Mouse (Mus musculus): ENCODE measurements at regions not wholly inside any gene's neighbourhood (a gene's known extent, or its start where the extent isn't known, plus 50 kb on each side); places are given as distances from the start of the nearest gene placed in this dataset.

DNA sequence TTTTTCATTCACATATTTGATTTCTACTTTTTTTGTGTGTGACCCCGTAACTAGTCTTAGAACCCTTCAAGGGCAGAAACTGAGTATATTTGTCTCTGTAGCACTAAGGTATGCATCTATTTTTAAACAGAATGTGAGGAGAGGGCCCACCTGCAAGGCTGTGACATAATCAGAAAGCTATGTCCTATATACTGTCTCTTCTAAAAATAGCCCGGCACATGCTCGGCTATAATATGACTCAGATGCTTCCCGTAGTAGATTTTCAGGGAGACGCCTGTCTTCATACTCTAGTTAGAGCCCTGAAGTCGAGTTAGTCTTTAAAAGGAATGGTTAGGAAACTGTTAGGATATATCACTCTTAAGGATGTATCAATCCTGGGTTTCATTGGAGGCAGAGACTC is 61.0 kb upstream of the Prickle1 start:
- H3K27me3 ChIP-seq (ENCODE audit: control insufficient read depth, insufficient read depth, low read length) = no peaks in the 10 kb centered on the region
- no peaks in the 10 kb centered on the region for H3K36me3 ChIP-seq (replicated peaks; ENCODE audit: control insufficient read depth, insufficient read depth, low read depth)
- peaks cover 0 to 3% of the 10 kb centered on the region in 2 experiments; a peak in 1 of 4 replicates for H3K4me1 ChIP-seq (replicated peaks; ENCODE audit: control insufficient read depth in 2 of 2, insufficient read depth in 2 of 2, low read length in 1 of 2)
- H3K9me3 ChIP-seq (ENCODE audit: control insufficient read depth, low read length) = no peaks in the 10 kb centered on the region
- no peak overlapping the region for H3K9ac ChIP-seq (replicated peaks)
- H3K4me2 ChIP-seq (ENCODE audit: low read depth) = no peak overlapping the region
- 54% methylated on average over 6 of the region's 6 CpGs for WGBS (ENCODE audit: insufficient replicate concordance)
- H3K27ac ChIP-seq = no peak overlapping the region
- TF ChIP-seq CTCF (IDR thresholded peaks at IDR 0.05; ENCODE audit: low read depth) = no peak
- TF ChIP-seq EP300 (IDR thresholded peaks at IDR 0.05; ENCODE audit: low read depth) = no peak
- no peak overlapping the region for H3K4me3 ChIP-seq (ENCODE audit: insufficient read depth in 1 of 2, low read depth in 2 of 2, low read length in 2 of 2)
- ATAC-seq (ENCODE audit: insufficient read depth) (no peak), DNase-seq (ENCODE audit: low read depth in 3 of 3, low spot score in 3 of 3) (no peak)

DNA sequence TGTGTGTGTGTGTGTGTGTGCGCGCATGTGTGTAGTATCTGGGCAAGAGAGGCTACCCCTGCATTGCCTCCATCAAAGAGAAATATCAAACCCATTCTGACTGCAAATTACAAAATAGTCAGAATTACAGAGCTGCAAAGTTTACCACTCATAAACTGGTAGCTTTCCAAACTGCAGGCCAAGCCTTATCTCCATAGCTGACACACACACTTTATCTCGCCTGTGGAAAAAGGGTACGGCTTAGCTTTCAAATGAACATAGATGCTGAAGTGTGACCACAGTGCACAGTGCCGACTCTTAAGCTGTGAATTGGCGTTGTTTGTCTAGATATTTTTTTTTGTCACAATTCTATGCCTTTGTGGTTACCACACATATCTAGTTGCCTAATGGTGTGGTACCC is 60.1 kb upstream of the Prickle1 start:
- Histone ChIP-seq H3K4me2 (ENCODE audit: low read depth) (no peak overlapping the region), H3K36me3 (replicated peaks; ENCODE audit: control insufficient read depth, insufficient read depth, low read depth) (no peaks in the 10 kb centered on the region), H3K4me1 (replicated peaks; ENCODE audit: control insufficient read depth in 2 of 2, insufficient read depth in 2 of 2, low read length in 1 of 2) (peaks cover 3 to 10% of the 10 kb centered on the region in 2 experiments; a peak in 2 of 4 replicates), H3K4me3 (ENCODE audit: insufficient read depth in 1 of 2, low read depth in 2 of 2, low read length in 2 of 2) (no peak overlapping the region), H3K9me3 (ENCODE audit: control insufficient read depth, low read length) (no peaks in the 10 kb centered on the region), H3K27me3 (ENCODE audit: control insufficient read depth, insufficient read depth, low read length) (no peaks in the 10 kb centered on the region), H3K9ac (replicated peaks) (no peak overlapping the region), H3K27ac (no peak overlapping the region)
- ATAC-seq (ENCODE audit: insufficient read depth) (no peak), DNase-seq (ENCODE audit: low read depth in 3 of 3, low spot score in 3 of 3) (no peak)
- TF ChIP-seq CTCF (IDR thresholded peaks at IDR 0.05; ENCODE audit: low read depth) (no peak), EP300 (IDR thresholded peaks at IDR 0.05; ENCODE audit: low read depth) (no peak)
- WGBS (ENCODE audit: insufficient replicate concordance) = 45% methylated on average over 6 of the region's 6 CpGs

DNA sequence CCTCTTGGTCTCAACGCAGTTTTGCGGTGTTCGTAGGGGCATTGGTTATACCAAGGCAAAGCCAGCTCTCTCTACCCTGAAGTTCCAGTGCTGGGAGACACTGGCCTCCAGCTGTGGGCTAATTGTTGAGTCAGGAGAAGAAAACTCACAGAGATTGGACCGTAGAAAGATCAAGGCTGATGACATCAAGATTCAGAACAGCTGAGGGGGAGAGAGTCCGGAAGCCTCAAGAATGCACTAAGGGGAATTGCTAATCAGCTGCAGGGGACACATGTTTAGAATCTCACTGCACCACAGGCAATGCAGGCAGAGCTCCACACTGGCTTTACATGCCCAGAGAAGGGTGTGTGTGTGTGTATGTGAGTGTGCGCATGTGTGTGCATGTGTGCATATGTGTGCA is 59.6 kb upstream of the Prickle1 start:
- Histone ChIP-seq H3K9ac (replicated peaks) (no peak overlapping the region), H3K27me3 (ENCODE audit: control insufficient read depth, insufficient read depth, low read length) (no peaks in the 10 kb centered on the region), H3K4me2 (ENCODE audit: low read depth) (no peak overlapping the region), H3K36me3 (replicated peaks; ENCODE audit: control insufficient read depth, insufficient read depth, low read depth) (no peaks in the 10 kb centered on the region), H3K4me1 (replicated peaks; ENCODE audit: control insufficient read depth in 2 of 2, insufficient read depth in 2 of 2, low read length in 1 of 2) (peaks cover 6 to 15% of the 10 kb centered on the region in 2 experiments), H3K9me3 (ENCODE audit: control insufficient read depth, low read length) (no peaks in the 10 kb centered on the region), H3K27ac (no peak overlapping the region), H3K4me3 (ENCODE audit: insufficient read depth in 1 of 2, low read depth in 2 of 2, low read length in 2 of 2) (no peak overlapping the region)
- TF ChIP-seq CTCF (IDR thresholded peaks at IDR 0.05; ENCODE audit: low read depth) (no peak), EP300 (IDR thresholded peaks at IDR 0.05; ENCODE audit: low read depth) (no peak)
- no peak for ATAC-seq (ENCODE audit: insufficient read depth)
- 83% methylated on average over 6 of the region's 6 CpGs for WGBS (ENCODE audit: insufficient replicate concordance)
- no peak for DNase-seq (ENCODE audit: low read depth in 3 of 3, low spot score in 3 of 3)

DNA sequence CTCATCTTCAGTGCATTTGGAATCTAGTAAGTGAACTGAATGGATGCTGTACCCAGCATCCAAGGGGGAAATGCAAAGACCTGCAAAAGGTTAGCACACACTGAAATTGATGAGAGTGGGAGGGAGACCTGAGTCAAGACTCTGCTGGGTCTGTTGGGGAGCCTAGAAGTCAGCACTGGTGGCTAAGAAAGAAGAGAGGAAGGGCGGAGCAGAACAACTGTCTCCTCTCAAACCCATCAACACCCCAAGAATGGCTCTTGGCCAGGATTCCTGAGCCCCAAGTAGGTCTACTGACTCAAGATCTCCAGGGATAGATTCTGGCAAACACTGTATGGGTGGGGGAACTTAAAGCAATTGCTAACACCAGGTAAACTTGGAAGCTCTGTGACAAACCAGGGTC is 57.7 kb upstream of the Prickle1 start:
- no peak for ATAC-seq (ENCODE audit: insufficient read depth)
- no peak for TF ChIP-seq EP300 (IDR thresholded peaks at IDR 0.05; ENCODE audit: low read depth)
- no peak for TF ChIP-seq CTCF (IDR thresholded peaks at IDR 0.05; ENCODE audit: low read depth)
- Histone ChIP-seq H3K9ac (replicated peaks) (no peak overlapping the region), H3K9me3 (ENCODE audit: control insufficient read depth, low read length) (no peaks in the 10 kb centered on the region), H3K4me3 (ENCODE audit: insufficient read depth in 1 of 2, low read depth in 2 of 2, low read length in 2 of 2) (no peak overlapping the region), H3K27ac (no peak overlapping the region), H3K36me3 (replicated peaks; ENCODE audit: control insufficient read depth, insufficient read depth, low read depth) (no peaks in the 10 kb centered on the region), H3K27me3 (ENCODE audit: control insufficient read depth, insufficient read depth, low read length) (no peaks in the 10 kb centered on the region), H3K4me1 (replicated peaks; ENCODE audit: control insufficient read depth in 2 of 2, insufficient read depth in 2 of 2, low read length in 1 of 2) (peaks cover 17 to 29% of the 10 kb centered on the region in 2 experiments), H3K4me2 (ENCODE audit: low read depth) (no peak overlapping the region)
- 81% methylated on average over 1 of the region's 1 CpGs for WGBS (ENCODE audit: insufficient replicate concordance)
- no peak for DNase-seq (ENCODE audit: low read depth in 3 of 3, low spot score in 3 of 3)

DNA sequence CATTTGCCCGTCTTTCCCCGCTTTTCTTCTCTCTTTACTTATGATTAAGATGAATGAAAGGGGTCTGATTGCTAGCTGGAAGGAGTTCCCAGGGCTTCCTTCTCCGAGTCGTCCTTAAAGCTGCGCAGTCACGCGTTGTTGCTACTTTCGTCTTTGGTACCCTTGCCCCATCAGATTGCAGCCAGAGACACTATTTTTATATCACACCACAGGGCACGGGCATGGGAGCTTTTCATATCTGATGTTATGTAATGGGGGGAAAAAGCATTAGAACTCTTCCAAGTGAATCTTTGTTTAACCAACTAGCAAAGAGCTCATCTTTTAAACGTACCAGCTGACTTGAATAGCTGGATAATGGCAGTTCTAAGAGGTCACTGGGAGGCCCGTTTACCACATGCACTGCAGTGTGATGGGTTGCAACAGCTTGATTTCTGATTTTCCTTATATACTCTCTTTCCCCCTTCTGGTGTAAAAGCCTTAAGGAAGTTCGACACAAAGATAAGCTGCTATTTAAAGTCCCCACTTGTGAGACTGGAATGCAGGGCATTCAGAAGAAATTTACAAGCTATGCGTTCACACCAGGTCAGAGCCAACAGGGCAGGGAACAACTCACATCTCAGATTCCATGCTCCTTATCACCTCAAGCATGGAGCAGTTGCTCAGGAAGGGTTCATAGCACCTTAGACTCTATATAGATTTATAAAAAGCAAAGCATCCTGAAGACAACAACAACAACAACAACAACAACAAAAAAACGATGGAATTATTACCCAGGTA is 55.5 kb upstream of the Prickle1 start:
- TF ChIP-seq EP300 (IDR thresholded peaks at IDR 0.05; ENCODE audit: low read depth) (no peak), CTCF (IDR thresholded peaks at IDR 0.05; ENCODE audit: low read depth) (no peak)
- no peak for DNase-seq (ENCODE audit: low read depth in 3 of 3, low spot score in 3 of 3)

More for the DNA sequence above, 55.5 kb upstream of the Prickle1 start:
- no peak overlapping the region for H3K9ac ChIP-seq (replicated peaks)
- 56% methylated on average over 14 of the region's 14 CpGs for WGBS (ENCODE audit: insufficient replicate concordance)
- no peak overlapping the region for H3K4me2 ChIP-seq (ENCODE audit: low read depth)
- H3K4me1 ChIP-seq (replicated peaks; ENCODE audit: control insufficient read depth in 2 of 2, insufficient read depth in 2 of 2, low read length in 1 of 2) = peaks cover 17 to 29% of the 10 kb centered on the region in 2 experiments
- no peaks in the 10 kb centered on the region for H3K36me3 ChIP-seq (replicated peaks; ENCODE audit: control insufficient read depth, insufficient read depth, low read depth)
- H3K27ac ChIP-seq = no peak overlapping the region
- H3K9me3 ChIP-seq (ENCODE audit: control insufficient read depth, low read length) = no peaks in the 10 kb centered on the region
- H3K4me3 ChIP-seq (ENCODE audit: insufficient read depth in 1 of 2, low read depth in 2 of 2, low read length in 2 of 2) = no peak overlapping the region
- no peaks in the 10 kb centered on the region for H3K27me3 ChIP-seq (ENCODE audit: control insufficient read depth, insufficient read depth, low read length)
- ATAC-seq (ENCODE audit: insufficient read depth) = no peak

All from liver, embryonic 14.5 days (tissue).